In the genomic region with DNA sequence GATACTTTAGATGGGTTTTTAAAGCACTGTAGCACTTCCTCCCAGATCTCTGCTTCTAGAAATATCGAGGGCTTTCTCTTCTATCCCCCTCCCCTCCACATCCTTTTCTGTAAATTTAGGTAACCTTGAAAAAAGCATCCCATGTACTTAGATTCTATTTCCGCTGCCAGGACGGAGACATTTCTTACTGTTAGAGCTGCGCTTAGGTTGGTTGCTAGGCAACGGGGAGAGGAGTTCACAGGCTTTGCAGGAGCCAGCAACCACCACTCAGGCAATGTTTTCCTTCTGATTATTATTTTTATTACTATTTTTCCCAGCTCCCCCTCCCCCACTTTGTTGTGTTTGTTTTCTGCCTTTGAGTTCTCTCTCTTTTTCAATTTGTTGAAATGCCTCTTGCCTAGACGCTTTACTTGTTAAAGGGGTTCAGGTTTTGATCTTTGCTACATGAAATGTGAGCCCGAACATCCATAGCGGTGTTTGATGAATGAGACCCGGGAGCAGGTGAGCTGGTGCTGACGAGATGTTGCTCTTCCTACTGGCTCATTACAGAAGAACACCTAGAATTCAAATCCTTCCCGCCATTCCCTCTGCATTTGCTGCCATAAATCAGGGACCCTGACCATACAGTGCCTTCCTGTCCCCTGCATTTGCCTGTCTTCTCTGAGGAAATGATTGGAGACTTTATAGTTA, we compare ENCODE assay signal across 7 mouse cellular contexts.
DNase-seq lines count a peak whose midpoint lies in the region; ATAC-seq lines count a peak whose summit lies in the region.

No protein-coding gene starts in this region.

- peak; percentile 77 for ATAC-seq in midbrain, embryonic 13.5 days
- no peak for ATAC-seq in midbrain, embryonic 11.5 days (ENCODE audit: low FRiP score)
- ATAC-seq in forebrain, embryonic 16.5 days: peak; percentile 87
- no peak for ATAC-seq in megakaryocyte progenitor cell, adult 5-6 weeks (replicated peaks; ENCODE audit: poor library complexity)

- 41% methylated on average over 11 of the region's 11 CpGs for WGBS in midbrain, embryonic 13.5 days
- 61% methylated on average over 11 of the region's 11 CpGs for WGBS in midbrain, embryonic 11.5 days
- 41% methylated on average over 11 of the region's 11 CpGs for WGBS in forebrain, embryonic 16.5 days

- H3K4me2 ChIP-seq in midbrain, embryonic 13.5 days (replicated peaks): no peak overlapping the region
- no peak overlapping the region for H3K4me2 ChIP-seq in midbrain, embryonic 11.5 days
- H3K4me2 ChIP-seq in forebrain, embryonic 16.5 days (ENCODE audit: low read length): 0 out of 2 replicates have a peak overlapping the region, but pooled peaks have one; percentile 5

- H3K4me3 ChIP-seq in midbrain, embryonic 13.5 days (replicated peaks): no peak overlapping the region
- no peak overlapping the region for H3K4me3 ChIP-seq in midbrain, embryonic 11.5 days (ENCODE audit: low read depth, low read length)
- no peak overlapping the region for H3K4me3 ChIP-seq in forebrain, embryonic 16.5 days (replicated peaks; ENCODE audit: low read length)

- H3K36me3 ChIP-seq in midbrain, embryonic 13.5 days: no peaks in the 10 kb centered on the region
- no peaks in the 10 kb centered on the region for H3K36me3 ChIP-seq in midbrain, embryonic 11.5 days (ENCODE audit: control insufficient read depth, insufficient read depth, low read length)
- no peaks in the 10 kb centered on the region for H3K36me3 ChIP-seq in forebrain, embryonic 16.5 days (ENCODE audit: control insufficient read depth, insufficient read depth)

- peak overlapping the region; percentile 67 for H3K27ac ChIP-seq in midbrain, embryonic 13.5 days
- H3K27ac ChIP-seq in midbrain, embryonic 11.5 days (ENCODE audit: low read depth, low read length): no peak overlapping the region
- H3K27ac ChIP-seq in forebrain, embryonic 16.5 days (ENCODE audit: low read length): peak overlapping the region; percentile 64

- H3K27me3 ChIP-seq in midbrain, embryonic 13.5 days: no peaks in the 10 kb centered on the region
- H3K27me3 ChIP-seq in midbrain, embryonic 11.5 days (ENCODE audit: control insufficient read depth, insufficient read depth, low read length): no peaks in the 10 kb centered on the region
- no peaks in the 10 kb centered on the region for H3K27me3 ChIP-seq in forebrain, embryonic 16.5 days (replicated peaks; ENCODE audit: control insufficient read depth, insufficient read depth, low read length)

- no peak overlapping the region for H3K9ac ChIP-seq in midbrain, embryonic 13.5 days (replicated peaks)
- H3K9ac ChIP-seq in midbrain, embryonic 11.5 days (ENCODE audit: low read length): no peak overlapping the region
- no peak overlapping the region for H3K9ac ChIP-seq in forebrain, embryonic 16.5 days (replicated peaks; ENCODE audit: low read depth, low read length)

- no peak for DNase-seq in midbrain, embryonic 11.5 days (ENCODE audit: low spot score, missing footprints)
- DNase-seq in left cerebral cortex, adult 18-20 months (ENCODE audit: low spot score in 2 of 2): peak; percentile 27 to 49
- DNase-seq in right cerebral cortex, postnatal 10 days (ENCODE audit: low spot score in 2 of 2): peak; percentile 70 to 88
- DNase-seq in gastrocnemius, postnatal 36 days: no peak

- no peaks in the 10 kb centered on the region for H3K9me3 ChIP-seq in midbrain, embryonic 13.5 days
- no peaks in the 10 kb centered on the region for H3K9me3 ChIP-seq in midbrain, embryonic 11.5 days (ENCODE audit: control insufficient read depth, low read length)
- no peaks in the 10 kb centered on the region for H3K9me3 ChIP-seq in forebrain, embryonic 16.5 days (ENCODE audit: control insufficient read depth, low read length)

- H3K4me1 ChIP-seq in midbrain, embryonic 13.5 days (replicated peaks): peaks cover 13% of the 10 kb centered on the region
- peaks cover 4% of the 10 kb centered on the region; the same call in 1 of the 2 replicates for H3K4me1 ChIP-seq in midbrain, embryonic 11.5 days (ENCODE audit: control insufficient read depth, insufficient read depth, low read length)
- peaks cover 12% of the 10 kb centered on the region for H3K4me1 ChIP-seq in forebrain, embryonic 16.5 days (replicated peaks; ENCODE audit: control insufficient read depth, insufficient read depth, low read length)

- intact Hi-C loops in gastrocnemius, postnatal 36 days (cut with DNase I): no loop called here

Comparison
In these comparisons a context has a peak if more than half of its experiments do, and no peak if none do; other contexts are left out.
1. ATAC-seq: peak in midbrain, embryonic 13.5 days (single experiment) and forebrain, embryonic 16.5 days (single experiment); none in midbrain, embryonic 11.5 days (single experiment) and megakaryocyte progenitor cell, adult 5-6 weeks (single experiment).
2. DNase-seq: peak in left cerebral cortex, adult 18-20 months (2 of 2) and right cerebral cortex, postnatal 10 days (2 of 2); none in midbrain, embryonic 11.5 days (single experiment) and gastrocnemius, postnatal 36 days (0 of 2).